Mouse (Mus musculus) heart, embryonic 13.5 days (tissue): ENCODE data around the gene Sfxn5. TPM values are rescaled to one million over a fixed set of nuclear protein-coding genes. Genes with fewer than 3 reads are reported as not detected.

ENCODE experiments used
- ATAC-seq: fragments of 200-750 bp; cut with Nextera tagmentation; 2 replicates; pipeline ENCODE4 v1.8.0; 2017; ENCODE audit warnings: moderate TSS enrichment; ENCODE audit not compliant: insufficient number of reproducible peaks, low FRiP score, low TSS enrichment; ENCODE audit errors: extremely low read depth
- H3K27ac ChIP-seq: fragments of 300-500 bp; sonication (generic); replicated peaks from 2 replicates; pipeline ENCODE4 v1.5.1; 2015; ENCODE audit warnings: moderate library complexity, mild to moderate bottlenecking, inconsistent platforms
- H3K27me3 ChIP-seq: fragments of 300-500 bp; sonication (generic); replicated peaks from 2 replicates; pipeline ENCODE4 v1.6.1; 2015; ENCODE audit warnings: mild to moderate bottlenecking, inconsistent platforms
- H3K36me3 ChIP-seq: fragments of 300-500 bp; sonication (generic); 2 replicates; pipeline ENCODE4 v1.6.1; 2015; ENCODE audit warnings: mild to moderate bottlenecking, inconsistent platforms
- H3K4me1 ChIP-seq: fragments of 300-500 bp; sonication (generic); 2 replicates; pipeline ENCODE4 v1.6.1; 2015; ENCODE audit warnings: inconsistent platforms
- H3K4me2 ChIP-seq: fragments of 300-500 bp; sonication (generic); 2 replicates; pipeline ENCODE4 v1.6.1; 2015; ENCODE audit warnings: inconsistent platforms, mild to moderate bottlenecking, moderate library complexity
- H3K4me3 ChIP-seq: fragments of 300-500 bp; sonication (generic); 2 replicates; pipeline ENCODE4 v1.5.1; 2015; ENCODE audit warnings: moderate library complexity, mild to moderate bottlenecking, inconsistent platforms
- H3K9ac ChIP-seq: fragments of 300-500 bp; sonication (generic); 2 replicates; pipeline ENCODE4 v1.6.1; 2015; ENCODE audit warnings: inconsistent platforms, mild to moderate bottlenecking, moderate library complexity
- H3K9me3 ChIP-seq: fragments of 300-500 bp; sonication (generic); 2 replicates; pipeline ENCODE4 v1.6.1; 2016; ENCODE audit warnings: inconsistent platforms
- WGBS: fragments of 180-500 bp; shearing (Covaris S2); methylation state at CpG from one replicate; pipeline ENCODE4 v1.1.7; 2015; ENCODE audit warnings: mixed read lengths; 5-methylcytosine and 5-hydroxymethylcytosine counted together
- polyA plus RNA-seq: library from polyadenylated mRNA; unstranded; fragments of >200 nt; fragmentation: Nextera tagmentation; extraction: Ambion mirVana; gene quantifications from 2 replicates; pipeline ENCODE4 v1.2.1, GENCODE M21; 2015

Gene Sfxn5
- polyA plus RNA-seq, 1 experiment from 2014 or later, result 3.3 TPM

DNA sequence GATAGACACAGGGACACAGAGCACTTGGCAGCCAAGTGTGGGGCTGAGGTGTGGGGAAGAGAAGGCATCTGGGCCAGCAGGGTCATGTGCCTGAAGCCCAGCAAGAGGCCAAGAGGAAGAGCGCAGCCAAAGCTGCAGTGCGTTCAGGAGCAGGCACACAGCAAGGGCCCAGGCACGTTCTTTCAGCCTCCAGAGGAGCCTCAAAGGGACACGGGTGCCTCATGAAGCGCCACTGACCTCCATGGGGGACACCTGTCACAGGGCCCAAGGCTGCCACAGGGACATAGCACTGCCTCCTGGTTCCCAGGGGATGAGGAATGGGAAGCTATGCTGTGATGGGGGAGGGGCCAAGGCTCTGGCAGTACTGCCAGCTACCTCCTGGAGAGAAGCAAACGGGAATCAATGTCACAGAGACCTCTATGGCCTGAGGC is 82.4 kb downstream of the Sfxn5 start:
- Histone ChIP-seq H3K4me2 (no peak overlapping the region), H3K4me1 (peaks cover 22% of the 10 kb centered on the region), H3K9me3 (no peaks in the 10 kb centered on the region), H3K27ac (no peak overlapping the region), H3K27me3 (no peaks in the 10 kb centered on the region), H3K36me3 (no peaks in the 10 kb centered on the region), H3K4me3 (no peak overlapping the region), H3K9ac (no peak overlapping the region)
- 38% methylated on average over 6 of the region's 6 CpGs for WGBS
- ATAC-seq, result no peak

DNA sequence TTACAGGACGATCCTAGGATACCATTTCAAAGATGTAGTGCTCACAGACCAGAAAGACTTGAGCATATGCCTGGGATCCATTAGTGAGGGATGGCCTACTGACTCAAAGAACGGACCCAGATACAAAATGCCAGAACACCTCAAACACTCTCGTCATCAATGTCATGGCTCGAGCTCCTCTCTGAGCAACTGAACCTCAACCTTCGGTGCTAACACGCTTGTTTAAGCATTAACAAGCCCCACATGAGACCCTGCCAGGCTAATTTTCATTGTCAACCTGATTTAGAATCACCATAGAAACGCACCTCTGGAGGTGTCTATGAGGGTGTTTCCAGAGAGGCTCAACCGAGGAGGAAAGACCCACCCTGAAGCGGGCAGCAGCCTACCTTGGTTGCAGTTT is 83.4 kb downstream of the Sfxn5 start:
- H3K4me2 ChIP-seq, result no peak overlapping the region
- H3K27ac ChIP-seq, result no peak overlapping the region
- WGBS, result 81% methylated on average over 9 of the region's 9 CpGs
- no peaks in the 10 kb centered on the region for H3K9me3 ChIP-seq
- no peaks in the 10 kb centered on the region for H3K36me3 ChIP-seq
- ATAC-seq, result no peak
- H3K4me3 ChIP-seq, result no peak overlapping the region
- peaks cover 22% of the 10 kb centered on the region for H3K4me1 ChIP-seq
- H3K9ac ChIP-seq, result no peak overlapping the region
- H3K27me3 ChIP-seq, result no peaks in the 10 kb centered on the region

GRCm38 (mm10) chr6:85239044-85239489 is 94.2 kb downstream of the Sfxn5 start:
- no peak for ATAC-seq

GRCm38 (mm10) chr6:85237595-85238337 is 95.5 kb downstream of the Sfxn5 start:
- no peaks in the 10 kb centered on the region for H3K9me3 ChIP-seq
- H3K9ac ChIP-seq, result no peak overlapping the region
- H3K27me3 ChIP-seq, result peaks cover 5% of the 10 kb centered on the region; the same call in 1 of the 2 replicates
- ATAC-seq, result no peak
- H3K4me2 ChIP-seq, result no peak overlapping the region
- 0 out of 2 replicates have a peak, but pooled peaks cover 16% of the 10 kb centered on the region for H3K4me1 ChIP-seq
- no peaks in the 10 kb centered on the region for H3K36me3 ChIP-seq
- H3K4me3 ChIP-seq, result no peak overlapping the region
- 61% methylated on average over 10 of the region's 10 CpGs for WGBS
- no peak overlapping the region for H3K27ac ChIP-seq

More at GRCm38 (mm10) chr6:85239044-85239489, 94.2 kb downstream of the Sfxn5 start:
- Histone ChIP-seq H3K27me3 (peaks cover 5% of the 10 kb centered on the region; the same call in 1 of the 2 replicates), H3K9me3 (no peaks in the 10 kb centered on the region), H3K9ac (no peak overlapping the region), H3K4me3 (peak overlapping the region; percentile 22; the same call in 1 of the 2 replicates), H3K36me3 (no peaks in the 10 kb centered on the region), H3K27ac (no peak overlapping the region), H3K4me2 (peak overlapping the region; percentile 56), H3K4me1 (0 out of 2 replicates have a peak, but pooled peaks cover 12% of the 10 kb centered on the region)
- 4% methylated on average over 4 of the region's 4 CpGs for WGBS

DNA sequence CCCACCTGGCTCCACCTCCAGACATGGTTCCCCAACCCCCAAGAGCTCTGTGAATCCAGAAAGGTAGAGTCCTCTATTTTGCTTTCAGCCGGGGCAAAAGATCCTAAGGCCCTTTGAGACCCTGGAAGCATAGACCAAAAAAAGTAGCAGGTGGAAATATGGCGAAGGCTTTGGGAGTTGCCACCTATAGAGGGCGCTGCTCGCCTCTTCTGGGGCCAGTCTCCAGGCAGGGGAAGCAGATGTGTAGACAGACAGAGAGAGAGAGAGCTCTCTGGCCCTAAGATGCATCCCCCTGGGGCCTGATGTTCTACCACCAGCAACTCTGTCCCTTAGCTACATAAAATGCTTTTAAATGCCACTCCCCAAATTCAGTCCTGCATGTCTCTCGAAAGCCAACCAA is 96.2 kb downstream of the Sfxn5 start:
- H3K36me3 ChIP-seq, result no peaks in the 10 kb centered on the region
- ATAC-seq, result no peak
- 0 out of 2 replicates have a peak, but pooled peaks cover 18% of the 10 kb centered on the region for H3K4me1 ChIP-seq
- no peak overlapping the region for H3K27ac ChIP-seq
- WGBS, result 37% methylated on average over 5 of the region's 5 CpGs
- no peak overlapping the region for H3K9ac ChIP-seq
- H3K4me2 ChIP-seq, result no peak overlapping the region
- H3K9me3 ChIP-seq, result no peaks in the 10 kb centered on the region
- no peak overlapping the region for H3K4me3 ChIP-seq
- peaks cover 7% of the 10 kb centered on the region for H3K27me3 ChIP-seq

DNA sequence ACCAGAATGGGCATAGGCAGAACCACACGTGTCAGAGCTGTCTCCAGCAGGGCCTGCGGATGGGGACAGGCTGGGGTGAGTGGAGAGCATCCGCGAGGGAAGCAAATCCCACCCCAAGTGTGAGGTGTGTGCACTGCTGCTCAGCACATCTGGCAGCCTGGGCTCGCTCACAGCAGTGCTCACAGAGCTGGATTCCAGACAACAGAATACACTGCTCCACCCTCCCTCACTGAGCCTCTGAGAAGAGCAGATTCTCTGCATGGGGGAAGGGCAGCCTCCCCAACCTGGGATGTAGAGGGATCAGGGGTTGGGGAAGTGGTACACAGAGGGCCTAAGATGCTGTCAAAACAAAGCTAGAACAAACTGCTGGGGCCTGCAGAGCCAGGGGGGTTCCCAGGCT is 98.4 kb downstream of the Sfxn5 start:
- WGBS, result 44% methylated on average over 5 of the region's 5 CpGs
- no peaks in the 10 kb centered on the region for H3K9me3 ChIP-seq
- no peak overlapping the region for H3K27ac ChIP-seq
- ATAC-seq, result no peak
- H3K36me3 ChIP-seq, result no peaks in the 10 kb centered on the region
- no peak overlapping the region for H3K9ac ChIP-seq
- no peak overlapping the region for H3K4me2 ChIP-seq
- peaks cover 22% of the 10 kb centered on the region; the same call in 1 of the 2 replicates for H3K4me1 ChIP-seq
- no peak overlapping the region for H3K4me3 ChIP-seq
- peaks cover 22% of the 10 kb centered on the region for H3K27me3 ChIP-seq

- Histone ChIP-seq H3K27me3 (peaks cover 20% of the 10 kb centered on the region), H3K27ac (no peak overlapping the region), H3K9ac (no peak overlapping the region), H3K4me2 (no peak overlapping the region), H3K4me1 (peaks cover 22% of the 10 kb centered on the region; the same call in 1 of the 2 replicates), H3K4me3 (no peak overlapping the region), H3K36me3 (no peaks in the 10 kb centered on the region), H3K9me3 (no peaks in the 10 kb centered on the region)
- no peak for ATAC-seq
- WGBS, result 47% methylated on average over 7 of the region's 7 CpGs
Measured at GRCm38 (mm10) chr6:85232836-85233623, 100.2 kb downstream of the Sfxn5 start.

- Histone ChIP-seq H3K4me2 (no peak overlapping the region), H3K27ac (no peak overlapping the region), H3K9ac (no peak overlapping the region), H3K4me3 (no peak overlapping the region), H3K4me1 (peaks cover 22% of the 10 kb centered on the region; the same call in 1 of the 2 replicates), H3K9me3 (no peaks in the 10 kb centered on the region), H3K36me3 (no peaks in the 10 kb centered on the region), H3K27me3 (peaks cover 17% of the 10 kb centered on the region; the same call in 1 of the 2 replicates)
- ATAC-seq, result no peak
- WGBS, result 64% methylated on average over 4 of the region's 4 CpGs
Measured at GRCm38 (mm10) chr6:85232045-85232444, 101.2 kb downstream of the Sfxn5 start.

GRCm38 (mm10) chr6:85231469-85231868 is 101.8 kb downstream of the Sfxn5 start:
- Histone ChIP-seq H3K27me3 (peaks cover 17% of the 10 kb centered on the region; the same call in 1 of the 2 replicates), H3K36me3 (no peaks in the 10 kb centered on the region), H3K4me3 (no peak overlapping the region), H3K9me3 (no peaks in the 10 kb centered on the region), H3K4me1 (peaks cover 22% of the 10 kb centered on the region; the same call in 1 of the 2 replicates), H3K27ac (no peak overlapping the region), H3K4me2 (no peak overlapping the region), H3K9ac (no peak overlapping the region)
- no peak for ATAC-seq
- 24% methylated on average over 6 of the region's 6 CpGs for WGBS

- H3K27ac ChIP-seq, result no peak overlapping the region
- ATAC-seq, result no peak
- peaks cover 21% of the 10 kb centered on the region; the same call in 1 of the 2 replicates for H3K4me1 ChIP-seq
- no peak overlapping the region for H3K9ac ChIP-seq
- WGBS, result 51% methylated on average over 3 of the region's 3 CpGs
- H3K9me3 ChIP-seq, result no peaks in the 10 kb centered on the region
- peaks cover 17% of the 10 kb centered on the region; the same call in 1 of the 2 replicates for H3K27me3 ChIP-seq
- no peak overlapping the region for H3K4me3 ChIP-seq
- H3K36me3 ChIP-seq, result no peaks in the 10 kb centered on the region
- H3K4me2 ChIP-seq, result no peak overlapping the region
Measured at GRCm38 (mm10) chr6:85230762-85231161, 102.5 kb downstream of the Sfxn5 start.

GRCm38 (mm10) chr6:85227520-85227919 is 105.7 kb downstream of the Sfxn5 start:
- Histone ChIP-seq H3K27me3 (peaks cover 17% of the 10 kb centered on the region; the same call in 1 of the 2 replicates), H3K4me3 (no peak overlapping the region), H3K9ac (no peak overlapping the region), H3K4me2 (no peak overlapping the region), H3K4me1 (peaks cover 4% of the 10 kb centered on the region; the same call in 1 of the 2 replicates), H3K36me3 (no peaks in the 10 kb centered on the region), H3K9me3 (no peaks in the 10 kb centered on the region), H3K27ac (no peak overlapping the region)
- 79% methylated on average over 2 of the region's 2 CpGs for WGBS
- no peak for ATAC-seq
